Comparison of ENCODE assay signal across 9 mouse cellular contexts in the genomic region with DNA sequence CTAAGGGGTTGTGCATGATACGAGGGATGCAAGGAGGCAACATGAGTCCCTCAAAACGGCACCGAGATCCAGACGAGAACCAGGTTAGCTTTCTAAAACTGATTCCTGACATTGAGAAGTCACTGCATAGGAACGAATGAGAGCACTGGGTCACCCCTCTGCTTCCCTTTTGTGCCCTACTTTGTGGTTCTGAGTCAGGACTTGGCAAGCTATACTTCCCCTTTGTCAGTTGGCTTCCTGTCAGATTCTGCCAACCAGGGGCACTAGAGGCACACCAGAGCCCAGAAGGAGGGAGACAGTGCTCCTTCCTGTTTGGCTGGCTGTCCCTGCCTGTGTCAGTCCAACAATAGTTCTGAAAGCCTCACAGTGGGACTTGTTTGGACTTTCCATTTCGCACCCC. TPM values are rescaled to one million over a fixed set of nuclear protein-coding genes. Genes with fewer than 3 reads are reported as not detected.
DNase-seq lines count a peak whose midpoint lies in the region; ATAC-seq and TF ChIP-seq lines count a peak whose summit lies in the region.
"Had no signal": no experiment of that assay in that cellular context is flagged by ENCODE, and none has a peak within 500 bp of the region (broad histone marks: within the 10 kb centered on the region; RNA-seq: fewer than 3 reads in every experiment).

No protein-coding gene starts in this region.

- H3K4me2 ChIP-seq in liver, postnatal 0 days (ENCODE audit: low read depth, low read length), result peak overlapping the region; percentile 18; the same call in 1 of the 2 replicates
- no peak overlapping the region for H3K4me2 ChIP-seq in forebrain, embryonic 11.5 days (ENCODE audit: low read depth, low read length, severe bottlenecking)
- H3K4me2 ChIP-seq: embryonic facial prominence, embryonic 12.5 days; liver, embryonic 13.5 days had no signal

- H3K79me2 ChIP-seq in C2C12 (ENCODE audit: control insufficient read depth, insufficient read depth), result no peaks in the 10 kb centered on the region

- no peak for TF ChIP-seq EP300 in liver, postnatal 0 days (IDR thresholded peaks at IDR 0.05; ENCODE audit: low read depth)

- no peak for TF ChIP-seq CTCF in C2C12 (IDR thresholded peaks at IDR 0.05; ENCODE audit: control insufficient read depth, insufficient read depth, insufficient read length)
- TF ChIP-seq CTCF in liver, postnatal 0 days (IDR thresholded peaks at IDR 0.05; ENCODE audit: low read depth), result peak; percentile 37

- no peaks in the 10 kb centered on the region for H3K27me3 ChIP-seq in C2C12 (ENCODE audit: control insufficient read depth, insufficient read depth, insufficient read length)
- H3K27me3 ChIP-seq in liver, postnatal 0 days (ENCODE audit: insufficient read depth, low read length), result no peaks in the 10 kb centered on the region
- no peaks in the 10 kb centered on the region for H3K27me3 ChIP-seq in forebrain, embryonic 11.5 days (ENCODE audit: control insufficient read depth, insufficient read depth, low read length)
- H3K27me3 ChIP-seq: embryonic facial prominence, embryonic 12.5 days; liver, embryonic 13.5 days had no signal

- H3K9ac ChIP-seq in liver, postnatal 0 days (replicated peaks), result no peak overlapping the region
- no peak overlapping the region for H3K9ac ChIP-seq in forebrain, embryonic 11.5 days (ENCODE audit: low read length)
- H3K9ac ChIP-seq: embryonic facial prominence, embryonic 12.5 days; liver, embryonic 13.5 days had no signal

- DNase-seq in 3134 (ENCODE audit: extremely low read depth, insufficient read length, low spot score), result peak; percentile 72
- peak; percentile 44 for DNase-seq in cerebellum, adult 11 months
- DNase-seq in kidney, adult 8-10 months, result peak; percentile 14 to 24
- DNase-seq in liver, postnatal 0 days, result peak; percentile 51
- peak; percentile 57 for DNase-seq in skeletal muscle tissue, adult 2 months (ENCODE audit: low read depth, low spot score)
- DNase-seq in forebrain, embryonic 11.5 days (ENCODE audit: low spot score), result no peak
- DNase-seq: liver, embryonic 13.5 days had no signal

- ATAC-seq in liver, postnatal 0 days, result 0 out of 2 replicates have a peak, but pooled peaks have one; percentile 38
- no peak for ATAC-seq in forebrain, embryonic 11.5 days (replicated peaks; ENCODE audit: low FRiP score)

- peak overlapping the region; percentile 46; the same call in 1 of the 2 replicates for H3K27ac ChIP-seq in liver, postnatal 0 days (ENCODE audit: low read depth)
- H3K27ac ChIP-seq in forebrain, embryonic 11.5 days (ENCODE audit: low read depth, low read length), result no peak overlapping the region
- H3K27ac ChIP-seq: embryonic facial prominence, embryonic 12.5 days; liver, embryonic 13.5 days had no signal

- H3K4me3 ChIP-seq in C2C12 (ENCODE audit: insufficient read depth, poor library complexity, severe bottlenecking), result no peak overlapping the region
- no peak overlapping the region for H3K4me3 ChIP-seq in liver, postnatal 0 days (ENCODE audit: low read depth, low read length)
- no peak overlapping the region for H3K4me3 ChIP-seq in forebrain, embryonic 11.5 days (ENCODE audit: low read depth, low read length)
- H3K4me3 ChIP-seq: embryonic facial prominence, embryonic 12.5 days; liver, embryonic 13.5 days had no signal

- 32% methylated on average over 6 of the region's 6 CpGs for WGBS in liver, postnatal 0 days (ENCODE audit: insufficient replicate concordance)
- 88% methylated on average over 6 of the region's 6 CpGs for WGBS in forebrain, embryonic 11.5 days

- no peaks in the 10 kb centered on the region for H3K4me1 ChIP-seq in liver, postnatal 0 days (ENCODE audit: insufficient read depth)
- no peaks in the 10 kb centered on the region for H3K4me1 ChIP-seq in forebrain, embryonic 11.5 days (replicated peaks; ENCODE audit: control insufficient read depth, insufficient read depth, low read length)
- H3K4me1 ChIP-seq: embryonic facial prominence, embryonic 12.5 days; liver, embryonic 13.5 days had no signal

- H3K79me3 ChIP-seq in C2C12 (ENCODE audit: low read depth), result no peaks in the 10 kb centered on the region

- peak overlapping the region; percentile 8 for H3ac ChIP-seq in C2C12 (ENCODE audit: control insufficient read depth, insufficient read length, low read depth)

- H3K36me3 ChIP-seq in C2C12 (ENCODE audit: control insufficient read depth, insufficient read depth), result no peaks in the 10 kb centered on the region
- no peaks in the 10 kb centered on the region for H3K36me3 ChIP-seq in liver, postnatal 0 days (replicated peaks; ENCODE audit: insufficient read depth, low read length)
- no peaks in the 10 kb centered on the region for H3K36me3 ChIP-seq in forebrain, embryonic 11.5 days (ENCODE audit: control insufficient read depth, insufficient read depth, low read length)
- H3K36me3 ChIP-seq: embryonic facial prominence, embryonic 12.5 days; liver, embryonic 13.5 days had no signal

- H3K9me3 ChIP-seq in liver, postnatal 0 days (ENCODE audit: low read length), result no peaks in the 10 kb centered on the region
- H3K9me3 ChIP-seq in forebrain, embryonic 11.5 days (ENCODE audit: control insufficient read depth, low read length), result no peaks in the 10 kb centered on the region
- H3K9me3 ChIP-seq: embryonic facial prominence, embryonic 12.5 days; liver, embryonic 13.5 days had no signal

TF ChIP-seq in C2C12, 6 proteins besides CTCF, POLR2A, EP300 and RAD21:
- TF ChIP-seq USF1 (IDR thresholded peaks at IDR 0.05; ENCODE audit: low read depth) (no peak), MAX (IDR thresholded peaks at IDR 0.05) (no peak), MYOD1 (IDR thresholded peaks at IDR 0.05; ENCODE audit: control insufficient read depth, insufficient read length, low read depth) (no peak), CEBPB (IDR thresholded peaks at IDR 0.05; ENCODE audit: low read depth) (no peak), MYOG (IDR thresholded peaks at IDR 0.05; ENCODE audit: control insufficient read depth, extremely low read depth, insufficient read length) (no peak), FOSL1 (IDR thresholded peaks at IDR 0.05; ENCODE audit: insufficient read depth, low read length, poor library complexity, severe bottlenecking) (no peak)

RNA-seq across cellular contexts. Expression of gene P4ha2, which starts 56.0 kb away (rescaled TPM):
- polyA plus RNA-seq in C2C12 (2012; fragmentation: generic; extraction: Trizol), result 26.4 TPM
- polyA plus RNA-seq in liver, postnatal 0 days (2015; fragmentation: Nextera tagmentation; extraction: Ambion mirVana), result 2.4 and 2.7 TPM in 2 replicates
- polyA plus RNA-seq in forebrain, embryonic 11.5 days (2014; fragmentation: Nextera tagmentation; extraction: Ambion mirVana), result 16.0 and 16.4 TPM in 2 replicates
